Mouse (Mus musculus): ENCODE results near the gene Ccdc57.

DNA sequence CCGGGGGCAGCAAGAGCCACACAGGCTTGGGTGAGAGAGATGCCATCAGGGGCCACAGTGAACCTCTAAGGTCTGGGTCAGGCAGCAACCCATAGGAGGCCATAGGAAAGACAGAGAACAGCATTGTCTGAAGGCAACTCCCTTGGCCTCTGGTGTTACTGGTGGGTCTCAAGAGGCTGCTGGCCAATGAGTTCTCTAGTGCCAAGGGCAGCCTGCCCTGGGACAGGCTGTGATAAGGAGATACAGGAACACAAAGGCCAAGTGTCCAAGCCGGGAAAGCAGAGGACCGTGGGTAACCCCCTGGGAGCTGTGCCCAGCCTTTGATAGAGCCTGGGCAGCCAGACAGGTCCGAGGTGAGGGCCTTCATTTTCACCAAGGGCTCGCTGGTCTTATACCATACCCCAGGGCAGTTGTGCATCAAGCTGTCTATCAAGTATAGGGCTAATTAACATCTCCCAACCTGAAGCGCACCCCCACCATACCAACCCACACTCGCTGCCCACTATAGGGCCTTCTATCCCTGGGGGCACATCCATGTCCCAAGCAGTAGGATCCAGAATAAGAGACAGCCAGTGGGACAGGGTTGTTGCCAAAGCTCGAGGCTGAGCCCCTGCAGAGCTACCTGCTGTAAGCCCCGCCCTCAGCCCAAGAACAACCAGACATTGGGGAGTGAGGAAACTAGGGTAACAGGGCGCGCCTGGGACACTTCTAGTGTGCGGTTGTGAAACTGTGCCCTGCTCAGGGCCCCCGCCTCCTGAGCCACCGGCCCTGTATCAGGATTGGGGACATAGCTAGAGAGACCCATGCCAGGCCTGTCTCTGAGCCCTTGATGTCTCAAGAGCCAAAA is 111.4 kb downstream of the Ccdc57 start:
- TF ChIP-seq CTCF (IDR thresholded peaks at IDR 0.05; ENCODE audit: low read depth, low read length) (no peak), POLR2AphosphoS5 (IDR thresholded peaks at IDR 0.05; ENCODE audit: insufficient replicate concordance, low read depth, low read length) (no peak)
